Mouse (Mus musculus) embryo, embryonic 11.5 days (tissue): ENCODE measurements at regions not wholly inside any gene's neighbourhood (a gene's known extent, or its start where the extent isn't known, plus 50 kb on each side); places are given as distances from the start of the nearest gene placed in this dataset.

Source experiments
- DNase-seq: peaks from one replicate; pipeline ENCODE4 v3.0.0-alpha.2; 2012; ENCODE audit warnings: low read depth, low spot score

GRCm38 (mm10) chr4:94186997-94187396, 369.3 kb upstream of the Gm10306 start:
- DNase-seq, result no peak

GRCm38 (mm10) chr4:94188354-94188753, 368.0 kb upstream of the Gm10306 start:
- no peak for DNase-seq

GRCm38 (mm10) chr4:94188888-94189287, 367.5 kb upstream of the Gm10306 start:
- no peak for DNase-seq

GRCm38 (mm10) chr4:94190940-94191339, 365.4 kb upstream of the Gm10306 start:
- DNase-seq, result no peak

- DNase-seq, result no peak
Measured at GRCm38 (mm10) chr4:94216265-94216664, 340.1 kb upstream of the Gm10306 start.

- no peak for DNase-seq
Measured at GRCm38 (mm10) chr4:94235650-94236206, 320.6 kb upstream of the Gm10306 start.

- DNase-seq, result no peak
Measured at GRCm38 (mm10) chr4:94256026-94256425, 300.3 kb upstream of the Gm10306 start.

- no peak for DNase-seq
Measured at GRCm38 (mm10) chr4:94261136-94261535, 295.2 kb upstream of the Gm10306 start.

GRCm38 (mm10) chr4:94281732-94282131, 274.6 kb upstream of the Gm10306 start:
- no peak for DNase-seq

GRCm38 (mm10) chr4:94292150-94292549, 264.2 kb upstream of the Gm10306 start:
- DNase-seq, result no peak

GRCm38 (mm10) chr4:94317298-94317697, 239.0 kb upstream of the Gm10306 start:
- DNase-seq, result no peak

GRCm38 (mm10) chr4:94326759-94327158, 229.6 kb upstream of the Gm10306 start:
- no peak for DNase-seq

GRCm38 (mm10) chr4:94343331-94343730, 213.0 kb upstream of the Gm10306 start:
- DNase-seq, result no peak

GRCm38 (mm10) chr4:94349273-94349672, 207.1 kb upstream of the Gm10306 start:
- DNase-seq, result no peak

- no peak for DNase-seq
Measured at GRCm38 (mm10) chr4:94356982-94357381, 199.4 kb upstream of the Gm10306 start.

- no peak for DNase-seq
Measured at GRCm38 (mm10) chr4:94360810-94361527, 195.4 kb upstream of the Gm10306 start.

- no peak for DNase-seq
Measured at GRCm38 (mm10) chr4:94361528-94362217, 194.7 kb upstream of the Gm10306 start.

- DNase-seq, result no peak
Measured at GRCm38 (mm10) chr4:94365375-94365774, 191.0 kb upstream of the Gm10306 start.

- no peak for DNase-seq
Measured at GRCm38 (mm10) chr4:94367174-94367573, 189.2 kb upstream of the Gm10306 start.

- no peak for DNase-seq
Measured at GRCm38 (mm10) chr4:94370981-94371380, 185.4 kb upstream of the Gm10306 start.

GRCm38 (mm10) chr4:94376256-94376655, 180.1 kb upstream of the Gm10306 start:
- DNase-seq, result no peak

- DNase-seq, result no peak
Measured at GRCm38 (mm10) chr4:94385703-94386102, 170.6 kb upstream of the Gm10306 start.

- DNase-seq, result no peak
Measured at GRCm38 (mm10) chr4:94388317-94388716, 168.0 kb upstream of the Gm10306 start.
